Mouse (Mus musculus) adrenal gland, postnatal 0 days (tissue): Measurements from ENCODE around the gene Atp2c2. TPM values are rescaled to one million over a fixed set of nuclear protein-coding genes. Genes with fewer than 3 reads are reported as not detected.

ENCODE experiments used
- polyA plus RNA-seq: library from polyadenylated mRNA; unstranded; fragments of >200 nt; fragmentation: Nextera tagmentation; extraction: Ambion mirVana; gene quantifications from 2 replicates; pipeline ENCODE4 v1.2.1, GENCODE M21; 2015

Gene Atp2c2
- polyA plus RNA-seq: 0.17 and 0.25 TPM in 2 replicates

GRCm38 (mm10) chr8:119699549-119700134 lies at the start of gene Atp2c2:
TSS of gene Atp2c2 (plus strand) at chr8:119700009.

GRCm38 (mm10) chr8:119666219-119666951 lies 33.4 kb upstream of the Atp2c2 start, which contains the start of gene Wfdc1:
TSS of gene Wfdc1 (plus strand) at chr8:119666365.

GRCm38 (mm10) chr8:119778263-119778662 lies 78.5 kb downstream of the Atp2c2 start, which contains the start of gene Tldc1:
TSS of gene Tldc1 (minus strand) at chr8:119778416.

Other genes with a start within 250 kb of the Atp2c2 start
- 0.14 and 0.19 TPM in 2 replicates for gene Slc38a8, start 198.3 kb upstream of the Atp2c2 start, polyA plus RNA-seq
- 54.4 and 67.3 TPM in 2 replicates for gene Mbtps1, start 141.3 kb upstream of the Atp2c2 start, polyA plus RNA-seq
- gene Hsdl1, start 124.8 kb upstream of the Atp2c2 start, polyA plus RNA-seq: 28.0 and 28.8 TPM in 2 replicates
- not detected in 2 replicates for gene Dnaaf1, start 124.8 kb upstream of the Atp2c2 start, polyA plus RNA-seq
- 4.7 and 6.8 TPM in 2 replicates for gene Taf1c, start 94.8 kb upstream of the Atp2c2 start, polyA plus RNA-seq
- not detected in 2 replicates for gene Adad2, start 87.3 kb upstream of the Atp2c2 start, polyA plus RNA-seq
- 0.72 and 0.85 TPM in 2 replicates for gene Kcng4, start 64.3 kb upstream of the Atp2c2 start, polyA plus RNA-seq
- 24.1 and 64.3 TPM in 2 replicates for gene Wfdc1, start 33.6 kb upstream of the Atp2c2 start, polyA plus RNA-seq
- gene Tldc1, start 78.4 kb downstream of the Atp2c2 start, polyA plus RNA-seq: 9.2 and 13.6 TPM in 2 replicates
- 49.0 and 57.4 TPM in 2 replicates for gene Cotl1, start 140.5 kb downstream of the Atp2c2 start, polyA plus RNA-seq
- gene Klhl36, start 162.3 kb downstream of the Atp2c2 start, polyA plus RNA-seq: 13.9 and 17.5 TPM in 2 replicates
- 37.8 and 54.7 TPM in 2 replicates for gene Usp10, start 210.4 kb downstream of the Atp2c2 start, polyA plus RNA-seq
- not detected in 2 replicates for gene Gm20388, start 210.8 kb downstream of the Atp2c2 start, polyA plus RNA-seq